Mouse (Mus musculus): ENCODE measurements around the gene Zscan22.
"Not testable (repeated sequence)": the region's sequence is repeated elsewhere in the genome, so short reads cannot be mapped to it uniquely, and the experiment has no call there.

Gene Zscan22

DNA sequence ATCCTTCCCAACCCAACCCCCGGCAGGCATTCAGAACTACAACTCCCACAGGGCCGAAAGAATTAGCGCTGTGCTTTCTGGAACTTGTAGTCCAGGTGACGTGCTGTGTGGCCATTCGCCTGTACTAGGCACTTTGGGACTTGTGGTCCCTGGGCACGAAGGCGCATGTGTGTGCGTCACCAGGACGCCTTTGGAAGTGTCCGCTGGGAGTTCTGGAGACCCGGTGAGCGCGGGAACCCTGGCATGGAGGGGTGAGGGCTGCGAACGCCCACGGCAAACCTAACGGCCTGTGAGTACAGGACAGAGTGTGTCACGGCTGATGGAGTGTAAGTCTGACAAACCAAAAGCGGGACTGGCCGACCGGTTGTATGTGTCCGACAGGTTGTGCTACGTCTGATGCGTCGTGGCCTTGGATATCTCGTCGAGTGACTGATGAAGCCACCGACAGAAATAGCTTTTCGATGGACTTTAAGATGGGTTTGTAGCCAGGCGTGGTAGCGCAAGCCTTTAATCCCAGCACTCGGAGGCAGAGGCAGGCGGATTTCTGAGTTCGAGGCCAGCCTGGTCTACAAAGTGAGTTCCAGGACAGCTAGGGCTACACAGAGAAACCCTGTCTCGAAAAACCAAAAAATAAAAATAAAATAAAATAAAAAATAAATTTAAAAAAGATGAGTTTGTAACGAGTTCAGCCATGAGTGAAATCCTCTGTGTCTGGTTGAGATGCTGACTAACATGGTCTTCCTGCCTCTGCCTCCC lies at the start of gene Zscan22:
Gene Zscan22, plus strand, starts transcription at position 161 of the 756 bp plus-strand sequence.
- peak; percentile 95 for DNase-seq (ENCODE audit: low read depth)

DNA sequence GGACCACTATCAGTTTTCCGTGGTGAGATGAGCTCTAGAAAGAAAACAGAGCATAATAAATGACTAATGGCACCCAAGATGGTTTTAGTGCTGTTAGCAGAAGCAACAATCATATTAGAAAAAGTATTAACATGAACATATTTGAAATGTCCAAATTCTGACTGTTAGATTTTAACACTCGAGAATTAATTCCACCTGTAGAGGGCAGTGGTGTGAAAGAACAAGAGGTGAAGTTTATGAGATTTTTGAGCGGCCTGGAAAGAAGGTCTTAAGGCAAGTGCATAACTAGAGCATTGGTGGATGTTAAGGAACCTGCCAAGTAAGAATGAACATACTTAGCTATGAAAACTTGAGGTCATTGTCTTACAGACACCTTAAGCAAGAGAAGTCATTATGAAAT lies 23.3 kb upstream of the Zscan22 start:
- DNase-seq (ENCODE audit: low read depth), result peak; percentile 73

- no peak for DNase-seq (ENCODE audit: low read depth)
These were observed 17.6 kb upstream of the Zscan22 start for GRCm38 (mm10) chr7:12880036-12880435.

DNA sequence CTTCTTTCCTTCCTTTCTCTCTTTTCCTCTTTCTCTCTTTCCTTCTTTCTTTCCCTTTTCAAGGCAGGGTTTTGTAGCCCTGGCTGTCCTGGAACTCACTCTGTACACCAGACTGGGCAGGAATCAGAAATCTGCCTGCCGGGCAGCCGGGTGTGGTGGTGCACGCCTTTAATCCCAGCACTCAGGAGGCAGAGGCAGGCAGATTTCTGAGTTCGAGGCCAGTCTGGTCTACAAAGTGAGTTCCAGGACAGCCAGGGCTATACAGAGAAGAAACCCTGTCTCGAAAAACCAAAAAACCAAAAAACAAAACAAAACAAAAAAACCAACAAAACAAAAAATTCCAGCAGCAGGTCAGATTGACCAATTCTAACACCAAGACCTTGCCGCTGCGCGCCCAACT lies 17.1 kb upstream of the Zscan22 start:
- DNase-seq (ENCODE audit: low read depth), result not testable (repeated sequence)

GRCm38 (mm10) chr7:12880911-12881660 lies 16.5 kb upstream of the Zscan22 start, which contains the start of gene Zfp128:
Gene Zfp128, plus strand, starts transcription at chr7:12881177.
- DNase-seq (ENCODE audit: low read depth), result peak; percentile 96

DNA sequence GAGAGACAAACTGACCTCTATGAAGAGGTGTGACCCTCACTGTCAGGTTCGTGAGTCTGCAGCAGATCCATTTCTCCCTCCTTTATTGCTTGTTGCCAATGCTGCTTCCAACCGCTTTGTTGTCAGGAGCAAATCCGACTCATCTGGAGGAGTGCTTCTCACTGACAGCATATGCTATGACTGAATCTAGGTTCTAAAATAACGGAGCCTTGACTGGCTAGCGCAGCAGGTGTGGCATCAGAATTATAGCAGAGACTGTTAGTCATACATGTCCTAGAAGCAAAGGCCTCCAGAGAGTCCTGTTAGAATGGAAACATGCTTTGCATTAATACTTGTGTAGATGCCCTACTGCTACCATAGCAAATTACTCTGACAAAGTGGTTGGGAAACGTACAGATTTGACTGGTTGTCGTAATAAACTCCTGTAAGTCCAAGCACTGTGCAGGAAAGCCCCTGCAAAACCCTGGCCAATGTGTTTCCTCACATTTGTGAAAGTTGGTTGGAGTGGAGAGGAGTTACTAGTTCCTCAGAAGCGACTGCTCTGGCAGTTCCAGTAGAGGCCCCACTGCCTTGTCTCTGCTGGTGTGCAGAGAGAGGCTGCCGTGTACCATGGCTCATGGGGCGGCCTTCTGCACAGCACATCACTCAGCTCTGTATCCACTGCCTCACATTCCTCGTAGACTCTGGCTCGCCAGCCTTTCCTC lies 10.9 kb upstream of the Zscan22 start:
- DNase-seq (ENCODE audit: low read depth), result no peak

DNA sequence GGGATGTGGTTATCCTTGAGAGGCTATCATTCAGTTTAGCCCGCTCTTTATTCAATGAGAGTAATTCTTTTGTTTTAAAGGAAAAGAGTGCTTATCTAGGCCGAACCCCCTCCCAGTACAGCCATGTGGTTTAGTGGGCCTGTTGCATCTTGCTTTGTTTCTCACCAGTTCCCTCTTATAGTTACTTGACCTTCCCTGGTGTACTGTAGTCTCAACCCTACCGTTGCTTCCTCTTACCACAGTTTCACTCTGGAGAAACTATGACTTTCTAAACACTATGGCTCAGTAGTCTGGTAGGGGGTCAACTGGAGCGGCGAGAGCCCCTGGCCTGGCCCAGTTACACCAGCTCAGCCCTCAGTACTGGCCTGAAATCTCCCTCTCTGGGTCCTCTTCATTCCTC lies 10.0 kb upstream of the Zscan22 start:
- no peak for DNase-seq (ENCODE audit: low read depth)

GRCm38 (mm10) chr7:12890928-12891327 lies 6.7 kb upstream of the Zscan22 start:
- DNase-seq (ENCODE audit: low read depth), result no peak

GRCm38 (mm10) chr7:12891334-12891733 lies 6.3 kb upstream of the Zscan22 start:
- no peak for DNase-seq (ENCODE audit: low read depth)

- DNase-seq (ENCODE audit: low read depth), result no peak
These were observed 3.9 kb downstream of the Zscan22 start for GRCm38 (mm10) chr7:12901517-12901916.

DNA sequence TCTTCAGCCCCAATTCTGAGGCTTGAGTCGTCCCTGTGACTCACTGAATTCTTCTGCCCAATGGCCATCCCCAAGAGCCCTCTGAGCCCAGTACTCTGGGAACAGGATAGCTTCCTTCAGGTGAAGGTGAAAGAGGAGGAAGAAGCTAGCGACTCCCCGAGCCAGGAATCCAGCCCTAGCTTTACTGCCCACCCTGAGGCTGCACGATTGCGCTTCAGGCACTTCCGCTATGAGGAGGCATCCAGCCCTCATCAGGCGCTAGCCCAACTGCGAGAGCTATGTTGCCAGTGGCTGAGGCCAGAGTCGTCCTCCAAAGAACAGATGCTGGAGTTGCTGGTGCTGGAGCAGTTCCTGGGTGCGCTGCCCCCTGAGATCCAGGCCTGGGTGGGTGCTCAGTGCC lies 6.0 kb downstream of the Zscan22 start:
- peak; percentile 55 for DNase-seq (ENCODE audit: low read depth)

GRCm38 (mm10) chr7:12905146-12905545 lies 7.5 kb downstream of the Zscan22 start:
- peak; percentile 56 for DNase-seq (ENCODE audit: low read depth)

DNA sequence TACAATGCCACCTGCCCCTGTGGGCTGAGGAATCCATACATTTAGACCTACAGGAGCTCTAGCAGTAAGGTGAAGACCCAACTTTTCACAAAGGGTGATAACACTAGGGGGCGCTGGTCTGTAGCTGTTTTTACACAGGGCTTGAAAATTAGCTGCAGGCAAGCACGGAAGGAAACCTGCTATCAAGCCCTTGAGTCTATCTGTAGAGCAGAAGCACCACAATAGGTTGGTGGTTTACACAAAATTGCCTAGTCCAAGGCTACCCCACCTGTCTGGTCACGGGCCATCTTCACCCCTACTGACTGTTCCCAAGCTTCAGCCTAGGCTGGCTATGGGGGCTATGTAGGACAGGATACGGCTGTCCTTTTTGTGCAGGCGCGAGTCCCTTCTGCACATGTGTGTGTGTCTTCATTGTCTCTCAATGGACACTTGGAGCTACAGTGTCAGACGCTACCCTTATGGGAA lies 11.9 kb downstream of the Zscan22 start:
- DNase-seq (ENCODE audit: low read depth), result peak; percentile 37

GRCm38 (mm10) chr7:12910181-12910668 lies 12.6 kb downstream of the Zscan22 start:
- DNase-seq (ENCODE audit: low read depth), result no peak

- DNase-seq (ENCODE audit: low read depth), result peak; percentile 66
These were observed 15.9 kb downstream of the Zscan22 start for GRCm38 (mm10) chr7:12913556-12913955.

DNA sequence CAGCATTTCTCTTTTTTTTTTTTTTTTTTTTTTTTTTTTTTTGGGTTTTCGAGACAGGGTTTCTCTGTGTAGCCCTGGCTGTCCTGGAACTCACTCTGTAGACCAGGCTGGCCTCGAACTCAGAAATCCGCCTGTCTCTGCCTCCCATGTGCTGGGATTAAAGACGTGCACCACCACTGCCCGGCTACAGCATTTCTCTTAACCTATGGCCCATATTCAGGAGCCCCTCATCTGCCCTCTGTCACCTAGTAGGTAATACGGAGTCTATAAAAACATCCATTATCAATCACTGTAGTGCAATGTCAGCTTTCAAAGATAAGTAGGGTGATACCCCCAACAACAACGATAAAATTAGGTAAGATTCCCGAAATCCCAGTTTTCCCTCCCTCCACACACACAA lies 22.9 kb downstream of the Zscan22 start:
- not testable (repeated sequence) for DNase-seq (ENCODE audit: low read depth)

DNA sequence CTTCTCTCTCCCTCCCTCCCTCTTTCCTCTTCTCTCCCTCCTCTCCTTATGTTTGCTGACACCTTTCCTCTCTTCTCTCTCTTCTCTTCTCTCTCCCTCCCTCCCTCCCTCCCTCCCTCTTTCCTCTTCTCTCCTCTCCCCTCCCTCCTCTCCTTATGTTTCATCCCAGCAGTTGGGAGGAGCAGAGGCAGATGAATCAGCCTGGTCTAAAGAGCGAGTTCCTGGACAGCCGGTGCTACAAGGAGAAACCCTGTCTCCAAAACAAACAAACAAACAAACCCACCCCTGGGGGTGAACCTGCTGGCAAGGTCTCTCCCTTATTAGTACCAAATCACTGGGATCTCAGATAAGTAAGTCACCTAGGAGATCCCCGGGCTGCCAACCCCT lies 23.7 kb downstream of the Zscan22 start:
- DNase-seq (ENCODE audit: low read depth), result no peak

DNA sequence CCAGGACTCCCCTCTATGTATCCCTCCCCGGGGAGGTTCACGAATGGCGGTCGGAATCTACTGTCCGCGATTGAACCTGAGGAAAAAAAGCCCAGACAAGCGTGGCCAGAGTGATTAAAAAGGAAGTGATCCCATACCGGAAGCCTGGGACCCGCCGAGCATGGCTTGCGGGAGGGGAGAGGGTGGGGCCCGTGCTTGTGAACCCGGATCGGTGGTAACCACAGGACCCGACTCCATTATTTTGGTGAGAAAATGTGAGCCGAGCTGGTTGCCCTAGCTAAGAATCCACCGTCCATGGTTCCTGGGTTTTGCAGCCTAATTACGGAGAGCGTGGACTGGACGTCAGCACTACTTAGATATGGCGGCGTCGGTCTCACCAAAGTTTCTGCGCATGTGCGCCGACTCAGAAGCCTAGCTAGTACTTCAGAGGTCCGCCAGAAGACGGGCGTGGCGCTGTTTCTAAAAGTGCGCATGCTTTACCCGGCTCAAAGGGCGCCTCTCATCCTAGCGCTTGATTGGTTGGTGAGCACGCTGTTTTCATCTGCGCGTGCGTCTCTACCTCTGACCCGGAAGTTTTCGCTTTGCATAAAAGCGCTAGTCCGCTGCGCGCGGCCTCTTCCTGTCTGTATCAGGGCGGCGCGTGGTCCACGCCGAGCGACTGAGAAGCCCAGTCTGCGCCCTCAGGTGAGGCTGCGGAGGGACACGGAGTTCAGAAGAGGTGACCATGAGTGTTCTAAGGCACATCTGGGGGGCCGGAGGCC lies 24.3 kb downstream of the Zscan22 start, which contains the start of gene Rps5:
Gene Rps5, plus strand, starts transcription at position 586 of the 761 bp plus-strand sequence.
- DNase-seq (ENCODE audit: low read depth), result peak; percentile 99

- DNase-seq (ENCODE audit: low read depth), result no peak
These were observed 25.1 kb downstream of the Zscan22 start for GRCm38 (mm10) chr7:12922729-12923128.

DNA sequence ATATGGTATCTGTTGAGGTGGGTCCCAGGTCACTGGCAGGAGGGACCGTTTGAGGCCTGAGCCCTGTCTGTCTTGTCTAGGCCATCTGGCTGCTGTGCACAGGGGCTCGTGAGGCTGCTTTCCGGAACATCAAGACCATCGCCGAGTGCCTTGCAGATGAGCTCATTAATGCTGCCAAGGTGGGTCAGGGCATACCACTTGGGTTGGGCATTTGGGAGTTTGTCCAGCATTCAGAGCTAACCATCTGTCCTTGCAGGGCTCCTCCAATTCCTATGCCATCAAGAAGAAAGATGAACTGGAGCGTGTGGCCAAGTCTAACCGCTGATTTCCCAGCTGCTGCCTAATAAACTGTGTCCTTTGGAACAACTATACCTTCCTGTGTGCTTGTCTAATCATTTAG lies 28.7 kb downstream of the Zscan22 start:
- DNase-seq (ENCODE audit: low read depth), result no peak

- DNase-seq (ENCODE audit: low read depth), result peak; percentile 42
These were observed 29.6 kb downstream of the Zscan22 start, which contains the start of gene Rnf225 for GRCm38 (mm10) chr7:12927191-12927680. Gene Rnf225, plus strand, starts transcription at chr7:12927416.
